Mouse (Mus musculus) lung, postnatal 0 days (tissue): ENCODE measurements at regions not wholly inside any gene's neighbourhood (a gene's known extent, or its start where the extent isn't known, plus 50 kb on each side); places are given as distances from the start of the nearest gene placed in this dataset.

Experiments used
- CTCF ChIP-seq: IDR thresholded peaks from 2 replicates; pipeline ENCODE4 v1.5.1; 2016; ENCODE audit warnings: antibody characterized with exemption, mild to moderate bottlenecking
- EP300 ChIP-seq: IDR thresholded peaks from 2 replicates; pipeline ENCODE4 v1.6.1; 2016; ENCODE audit warnings: antibody characterized with exemption, mild to moderate bottlenecking, control low read depth

DNA sequence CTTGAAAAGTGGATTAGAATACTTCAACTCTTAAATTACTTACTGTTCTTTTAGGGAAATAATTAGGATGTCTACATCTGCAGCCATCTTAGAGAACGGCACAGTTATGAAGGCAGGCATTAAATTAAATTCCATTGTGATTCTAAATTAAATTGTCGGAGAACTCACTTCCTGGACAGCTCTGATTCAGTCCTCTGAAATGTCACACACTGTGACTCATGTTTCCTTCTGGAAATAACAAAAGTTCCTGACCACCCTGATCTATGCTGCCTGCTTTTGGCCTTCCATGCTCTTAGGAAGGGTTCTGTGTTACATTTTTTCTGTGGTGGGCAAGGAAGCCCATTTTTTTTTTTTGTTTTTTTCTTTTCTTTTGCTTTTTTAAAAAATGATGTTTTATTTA lies 401.1 kb downstream of the Tex13c3 start:
- TF ChIP-seq EP300 = peak; percentile 43; the same call in 1 of the 2 replicates
- no peak for TF ChIP-seq CTCF
